Mouse (Mus musculus): Measurements from ENCODE around the gene March10. TPM values are rescaled to one million over a fixed set of nuclear protein-coding genes. Genes with fewer than 3 reads are reported as not detected.

March10 gene
- not detected for total RNA-seq (2021)

DNA sequence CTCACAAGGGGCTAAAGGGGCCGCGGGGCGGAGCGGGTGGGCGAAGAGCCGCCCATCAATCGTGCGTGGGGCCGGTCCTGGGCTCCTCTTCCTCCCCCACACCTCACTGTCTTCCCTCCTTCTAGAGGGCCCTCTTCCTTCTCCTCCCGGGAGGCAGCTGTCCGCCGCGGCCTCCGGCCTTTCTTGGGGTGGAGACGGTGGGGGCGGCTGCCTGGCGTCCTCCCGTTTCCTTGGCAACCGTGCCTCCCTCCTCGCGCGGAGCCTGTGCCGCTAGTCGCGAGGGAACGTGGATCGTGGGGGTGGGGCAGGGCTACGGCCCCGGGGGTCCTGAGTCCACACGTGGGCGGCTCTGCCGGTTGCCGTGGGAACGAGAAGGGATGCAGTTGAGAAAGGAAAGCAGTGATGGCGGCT lies at the start of gene March10:
Gene March10, minus strand, starts transcription at position 239 of the 411 bp plus-strand sequence.
- no peak for DNase-seq (ENCODE audit: low spot score)
- intact Hi-C loops (cut with DNase I), result no loop called here

- no peak for DNase-seq (ENCODE audit: low spot score)
- intact Hi-C loops (cut with DNase I), result loop anchor here (5.0 kb wide), 1 partner anchor 144 kb away; no protein-coding TSS in a partner anchor
Measured at GRCm38 (mm10) chr11:105506322-105506721, 49.8 kb upstream of the March10 start.

DNA sequence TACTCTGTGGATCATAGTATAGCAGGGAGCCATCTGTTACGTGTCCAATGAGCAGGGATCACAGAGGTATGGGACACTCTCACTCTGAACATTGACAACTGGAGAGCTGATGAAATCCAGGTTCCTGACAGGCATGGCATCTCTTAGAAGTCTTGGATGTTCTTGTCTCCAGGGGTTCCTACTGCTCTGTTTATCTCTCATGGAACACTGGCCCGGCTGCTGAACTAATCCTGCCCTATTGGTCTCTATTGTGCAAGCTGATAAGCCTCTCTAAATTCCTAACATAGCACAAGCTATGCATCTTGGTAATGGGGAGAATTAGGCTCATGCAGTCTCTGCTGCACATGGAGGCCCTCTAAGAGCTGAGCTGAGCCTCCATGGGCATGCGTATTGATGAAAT lies 48.5 kb upstream of the March10 start:
- DNase-seq (ENCODE audit: low spot score), result no peak
- intact Hi-C loops (cut with DNase I), result loop anchor here (5.0 kb wide), 1 partner anchor 143 kb away; no protein-coding TSS in a partner anchor

GRCm38 (mm10) chr11:105502311-105502710 lies 45.8 kb upstream of the March10 start:
- no peak for DNase-seq (ENCODE audit: low spot score)
- intact Hi-C loops (cut with DNase I), result no loop called here

DNA sequence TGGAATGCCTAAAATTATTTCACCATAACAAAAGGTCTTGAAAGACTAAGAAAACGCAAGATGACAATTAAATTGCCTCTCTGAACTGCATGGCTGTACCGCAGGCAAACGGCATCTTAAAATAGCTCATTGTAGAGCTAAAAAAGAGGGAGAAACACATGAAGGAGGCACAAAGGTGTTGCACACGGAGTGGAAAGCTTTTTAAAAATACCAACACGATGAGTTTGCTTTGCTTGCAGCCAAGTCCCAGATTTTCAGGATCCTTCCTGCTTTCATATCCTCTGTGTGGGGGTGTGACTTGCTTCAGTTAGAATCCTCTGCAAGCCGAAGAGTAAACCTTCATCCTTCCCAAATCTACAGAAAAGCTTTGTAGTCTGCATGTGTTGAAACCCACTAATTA lies 41.0 kb upstream of the March10 start:
- DNase-seq (ENCODE audit: low spot score), result no peak
- intact Hi-C loops (cut with DNase I), result no loop called here

GRCm38 (mm10) chr11:105496665-105497064 lies 40.1 kb upstream of the March10 start:
- DNase-seq (ENCODE audit: low spot score), result no peak
- intact Hi-C loops (cut with DNase I), result no loop called here

DNA sequence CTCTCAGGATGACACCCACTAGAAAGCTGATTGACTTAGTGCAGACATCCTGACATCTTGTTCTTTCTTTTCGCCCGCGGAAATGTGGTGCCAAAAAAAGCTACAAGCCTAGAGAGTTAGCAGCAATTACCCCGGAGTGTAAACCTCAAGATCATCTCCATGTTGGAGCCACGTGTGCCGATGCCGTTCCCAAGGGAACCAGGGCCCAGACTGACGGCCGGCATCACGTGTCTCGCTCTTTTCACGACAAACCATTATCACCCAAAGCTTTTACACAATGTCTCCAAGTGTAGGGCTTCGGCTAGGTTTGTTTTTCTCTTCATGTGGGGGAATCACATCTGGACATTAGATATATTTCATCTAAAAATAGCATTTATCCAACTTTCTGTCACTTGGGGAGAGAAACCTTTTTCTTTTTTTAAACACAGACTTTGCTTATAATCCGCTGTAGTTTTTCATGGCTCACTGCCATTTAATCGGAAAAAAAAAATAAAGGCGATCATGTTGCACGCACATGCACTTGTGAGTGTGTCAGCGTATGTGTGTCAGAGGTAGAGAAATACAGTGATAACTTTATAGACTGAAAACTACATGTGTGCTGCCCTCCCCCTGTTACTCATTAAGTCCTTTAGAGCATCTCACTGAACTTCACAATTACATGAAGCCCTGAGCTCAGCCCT lies 39.2 kb upstream of the March10 start:
- no peak for DNase-seq (ENCODE audit: low spot score)
- intact Hi-C loops (cut with DNase I), result no loop called here

- DNase-seq (ENCODE audit: low spot score), result no peak
- intact Hi-C loops (cut with DNase I), result no loop called here
Measured at GRCm38 (mm10) chr11:105494786-105495369, 38.3 kb upstream of the March10 start.

DNA sequence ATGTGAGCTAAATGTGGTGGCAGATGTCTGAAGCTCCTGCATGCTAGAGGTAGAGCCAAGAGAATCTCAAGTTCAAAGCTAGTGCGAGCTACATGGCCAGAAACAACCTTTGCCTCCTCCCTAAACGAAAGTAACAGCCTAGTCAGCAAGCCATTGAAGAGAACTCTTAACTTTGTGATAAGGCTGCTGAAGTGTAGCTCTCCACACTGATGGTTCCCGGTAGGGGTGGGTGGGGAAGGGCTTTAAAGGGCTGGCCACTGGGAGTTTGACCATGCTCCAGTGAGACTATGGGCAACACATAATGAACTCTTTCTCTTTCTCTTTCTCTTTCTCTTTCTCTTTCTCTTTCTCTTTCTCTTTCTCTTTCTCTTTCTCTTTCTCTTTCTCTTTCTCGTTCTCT lies 35.9 kb upstream of the March10 start:
- intact Hi-C loops (cut with DNase I), result no loop called here
- no peak for DNase-seq (ENCODE audit: low spot score)

GRCm38 (mm10) chr11:105490971-105491370 lies 34.4 kb upstream of the March10 start:
- intact Hi-C loops (cut with DNase I), result no loop called here
- no peak for DNase-seq (ENCODE audit: low spot score)

GRCm38 (mm10) chr11:105485412-105485811 lies 28.9 kb upstream of the March10 start:
- no peak for DNase-seq (ENCODE audit: low spot score)
- intact Hi-C loops (cut with DNase I), result no loop called here

DNA sequence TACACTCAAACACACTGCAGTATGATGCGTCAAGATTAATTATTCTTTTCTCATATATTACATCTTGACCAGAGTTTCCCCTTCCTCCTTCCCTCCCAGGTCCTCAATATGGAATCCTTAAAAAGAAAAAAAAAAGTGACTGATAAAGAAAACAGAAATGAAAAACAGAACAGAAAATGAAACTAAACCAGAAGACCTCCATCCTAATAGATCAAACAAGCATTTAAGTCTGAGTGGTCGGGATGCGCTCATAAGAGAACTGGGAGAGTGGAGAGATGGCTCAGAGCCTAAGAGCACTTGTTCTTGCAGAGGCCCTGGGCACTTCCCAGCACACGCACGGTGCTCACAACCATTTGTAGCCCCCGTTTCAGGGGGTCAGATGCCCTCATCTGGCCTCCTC lies 28.5 kb upstream of the March10 start:
- intact Hi-C loops (cut with DNase I), result no loop called here
- no peak for DNase-seq (ENCODE audit: low spot score)

GRCm38 (mm10) chr11:105482747-105483146 lies 26.2 kb upstream of the March10 start:
- no peak for DNase-seq (ENCODE audit: low spot score)
- intact Hi-C loops (cut with DNase I), result no loop called here

- intact Hi-C loops (cut with DNase I), result loop anchor here (5.0 kb wide), 1 partner anchor 98 kb away; no protein-coding TSS in a partner anchor
- no peak for DNase-seq (ENCODE audit: low spot score)
Measured at GRCm38 (mm10) chr11:105474746-105475145, 18.2 kb upstream of the March10 start.

GRCm38 (mm10) chr11:105474352-105474736 lies 17.8 kb upstream of the March10 start:
- intact Hi-C loops (cut with DNase I), result loop anchor here (5.0 kb wide), 1 partner anchor 98 kb away; no protein-coding TSS in a partner anchor
- no peak for DNase-seq (ENCODE audit: low spot score)

DNA sequence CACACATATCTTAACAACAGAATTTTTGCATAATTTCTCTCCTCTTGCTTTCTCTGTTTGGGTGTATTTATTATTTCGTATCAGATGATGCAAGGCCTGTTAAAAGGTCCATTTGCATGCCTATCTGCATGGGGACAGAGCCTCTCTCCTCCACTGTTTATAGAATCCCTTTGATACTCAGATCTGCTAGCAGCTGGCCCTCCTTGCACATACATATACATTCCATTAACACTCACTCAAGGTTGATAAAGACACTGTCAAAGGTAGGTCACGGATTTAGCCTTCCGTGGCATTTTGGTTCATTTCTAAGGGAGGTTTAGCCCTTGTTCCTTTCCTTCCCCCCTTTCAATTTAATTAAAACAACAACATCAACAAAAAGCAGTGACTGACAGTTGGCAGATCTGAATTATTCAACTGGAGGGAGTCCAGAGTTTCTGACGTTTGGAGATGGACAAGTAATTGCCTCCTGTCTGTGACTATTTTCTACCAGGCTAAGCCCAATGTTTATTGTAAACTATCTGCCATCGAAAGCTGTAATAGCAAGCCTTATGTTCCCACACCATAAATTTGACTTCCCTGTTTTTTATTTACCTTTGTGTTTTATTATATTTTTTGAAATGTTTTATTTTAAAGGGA lies 17.3 kb upstream of the March10 start:
- intact Hi-C loops (cut with DNase I), result loop anchor here (5.0 kb wide), 1 partner anchor 98 kb away; no protein-coding TSS in a partner anchor
- DNase-seq (ENCODE audit: low spot score), result no peak

DNA sequence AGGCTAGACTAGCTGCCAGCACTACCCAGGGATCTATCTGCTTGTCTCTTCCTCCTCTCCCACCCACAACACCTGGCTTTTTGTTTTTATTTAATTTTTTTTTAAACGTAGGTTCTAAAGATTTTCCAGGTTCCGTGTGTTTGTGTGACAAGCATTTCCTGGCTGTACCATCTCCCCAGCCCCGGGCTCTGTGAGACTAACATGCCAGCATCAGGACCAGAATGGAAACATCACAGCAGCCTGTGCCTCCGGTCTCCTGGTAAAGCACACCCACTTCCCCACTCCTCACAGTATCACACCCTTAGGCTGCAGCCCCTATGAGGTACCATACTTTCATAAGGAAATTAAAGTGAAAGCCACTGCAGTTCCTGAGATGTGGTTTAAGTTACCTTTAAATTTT lies 16.1 kb upstream of the March10 start:
- intact Hi-C loops (cut with DNase I), result loop anchor here (5.0 kb wide), 1 partner anchor 100 kb away; no protein-coding TSS in a partner anchor
- DNase-seq (ENCODE audit: low spot score), result no peak

GRCm38 (mm10) chr11:105470896-105471295 lies 14.4 kb upstream of the March10 start:
- intact Hi-C loops (cut with DNase I), result loop anchor here (5.0 kb wide), 1 partner anchor 101 kb away; no protein-coding TSS in a partner anchor
- no peak for DNase-seq (ENCODE audit: low spot score)

- intact Hi-C loops (cut with DNase I), result no loop called here
- DNase-seq (ENCODE audit: low spot score), result no peak
Measured at GRCm38 (mm10) chr11:105469561-105469960, 13.0 kb upstream of the March10 start.

DNA sequence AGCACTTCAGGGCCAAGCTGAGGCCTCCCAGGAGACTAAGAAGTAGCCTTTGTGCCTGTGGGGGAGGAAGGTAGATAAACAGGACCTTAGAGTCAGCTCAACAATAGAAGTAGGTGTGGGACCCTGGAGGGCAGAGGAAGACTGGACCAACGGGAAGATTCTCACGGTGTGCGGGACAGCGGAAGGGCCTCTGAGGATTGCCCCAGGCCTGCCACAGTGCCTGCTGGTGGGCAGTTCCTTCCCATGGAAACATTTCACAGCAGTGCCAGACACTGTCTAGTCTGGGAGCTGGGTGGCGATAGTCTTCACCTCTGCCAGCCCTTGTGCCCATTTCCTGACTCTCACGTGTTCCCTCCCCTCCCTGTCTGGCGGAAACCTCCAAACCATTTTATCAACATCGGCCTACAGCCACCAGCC lies 12.6 kb upstream of the March10 start:
- intact Hi-C loops (cut with DNase I), result no loop called here
- no peak for DNase-seq (ENCODE audit: low spot score)

DNA sequence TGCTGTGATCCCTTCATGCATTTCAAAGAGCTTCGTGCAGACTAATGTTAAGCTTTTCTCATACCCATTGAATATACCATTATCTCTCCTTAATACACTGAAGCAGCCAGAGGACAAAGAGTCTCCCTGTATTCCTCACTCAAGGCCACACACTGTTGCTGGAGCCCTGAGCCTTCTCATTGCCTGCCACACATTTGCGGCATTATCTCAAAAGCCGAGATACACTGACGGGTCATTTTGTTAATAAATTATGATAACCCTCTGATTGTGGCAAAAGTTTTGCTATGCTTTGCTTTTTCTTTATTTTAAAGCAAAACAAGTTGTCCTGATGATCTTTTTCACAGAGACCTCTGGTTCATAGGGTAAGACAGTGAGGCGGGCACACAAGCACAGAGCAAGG lies 11.9 kb upstream of the March10 start:
- intact Hi-C loops (cut with DNase I), result no loop called here
- no peak for DNase-seq (ENCODE audit: low spot score)

All from heart, postnatal 25 days (tissue).